Mouse (Mus musculus) MEL (cell line): ENCODE data around the gene Mrto4. TPM values are rescaled to one million over a fixed set of nuclear protein-coding genes. Genes with fewer than 3 reads are reported as not detected.

ENCODE experiments used
- DNase-seq: peaks from one replicate; pipeline ENCODE4 v3.0.0; 2011; ENCODE audit warnings: low read depth, low spot score
- H3K27ac ChIP-seq: 2 replicates; pipeline ENCODE4 v1.5.1; 2012; ENCODE audit warnings: low read depth, mild to moderate bottlenecking, control low read depth, low read length, moderate library complexity; ENCODE audit not compliant: control insufficient read depth
- H3K27me3 ChIP-seq, 2 experiments: fragments of 150-350 bp in 1 of 2; sonication (generic) in 1 of 2; 2 replicates each; pipeline ENCODE4 v1.6.1; 2012; ENCODE audit warnings: low read length in 2 of 2, mild to moderate bottlenecking in 2 of 2, improper control_type of control experiment in 1 of 2, moderate library complexity in 1 of 2; ENCODE audit not compliant: insufficient read depth in 2 of 2, control insufficient read depth in 1 of 2
- H3K36me3 ChIP-seq, 2 experiments: 2 replicates each; pipeline ENCODE4 v1.6.1; 2012 to 2014; ENCODE audit warnings: low read length in 2 of 2, improper control_type of control experiment in 1 of 2, inconsistent platforms in 1 of 2, mild to moderate bottlenecking in 1 of 2; ENCODE audit not compliant: insufficient read depth in 2 of 2, control insufficient read depth in 1 of 2
- H3K4me1 ChIP-seq, 2 experiments: fragments of 150-350 bp in 1 of 2; sonication (generic) in 1 of 2; 2 replicates each; pipeline ENCODE4 v1.6.1; 2012; ENCODE audit warnings: low read length in 2 of 2, improper control_type of control experiment in 1 of 2, mild to moderate bottlenecking in 1 of 2; ENCODE audit not compliant: insufficient read depth in 2 of 2, control insufficient read depth in 1 of 2
- H3K4me3 ChIP-seq, 2 experiments: fragments of 150-350 bp in 1 of 2; sonication (generic) in 1 of 2; 2 replicates each; pipeline ENCODE4 v1.5.1; 2012; ENCODE audit warnings: low read depth in 2 of 2, low read length in 2 of 2, mild to moderate bottlenecking in 2 of 2, moderate library complexity in 2 of 2, control low read depth in 1 of 2, improper control_type of control experiment in 1 of 2; ENCODE audit not compliant: control insufficient read depth in 1 of 2, insufficient read depth in 1 of 2
- H3K79me2 ChIP-seq: 2 replicates; pipeline ENCODE4 v1.6.1; 2012; ENCODE audit warnings: mild to moderate bottlenecking, low read length, moderate library complexity; ENCODE audit not compliant: control insufficient read depth, poor library complexity, insufficient read depth
- H3K9ac ChIP-seq: 2 replicates; pipeline ENCODE4 v1.6.1; 2012; ENCODE audit warnings: low read depth, mild to moderate bottlenecking, control low read depth, low read length, moderate library complexity; ENCODE audit not compliant: control insufficient read depth, poor library complexity, severe bottlenecking
- H3K9me3 ChIP-seq: fragments of 150-350 bp; sonication (generic); replicated peaks from 2 replicates; pipeline ENCODE4 v1.6.1; 2012; ENCODE audit warnings: mild to moderate bottlenecking, low read length, improper control_type of control experiment, moderate library complexity; ENCODE audit not compliant: insufficient read depth
- E2F4 ChIP-seq: IDR thresholded peaks from 2 replicates; pipeline ENCODE4 v1.6.1; 2011; ENCODE audit warnings: low read depth, low read length, improper control_type of control experiment, borderline replicate concordance
- ETS1 ChIP-seq: IDR thresholded peaks from 2 replicates; pipeline ENCODE4 v1.6.1; 2012; ENCODE audit warnings: low read depth, mild to moderate bottlenecking, inconsistent platforms, low read length, improper control_type of control experiment, moderate library complexity
- GABPA ChIP-seq: IDR thresholded peaks from 2 replicates; pipeline ENCODE4 v1.6.1; 2012; ENCODE audit warnings: low read depth, mild to moderate bottlenecking, inconsistent platforms, low read length, improper control_type of control experiment, moderate library complexity
- GATA1 ChIP-seq: IDR thresholded peaks from 2 replicates; pipeline ENCODE4 v1.6.1; 2011; ENCODE audit warnings: low read depth, low read length, improper control_type of control experiment
- KAT2A ChIP-seq: conservative IDR thresholded peaks from 2 replicates; pipeline ENCODE4 v1.6.1; 2012; ENCODE audit warnings: low read depth, low read length, improper control_type of control experiment, inconsistent platforms
- MAFK ChIP-seq: IDR thresholded peaks from 2 replicates; pipeline ENCODE4 v1.6.1; 2011; ENCODE audit warnings: low read depth, mild to moderate bottlenecking, low read length, improper control_type of control experiment, borderline replicate concordance
- MAZ ChIP-seq: IDR thresholded peaks from 2 replicates; pipeline ENCODE4 v1.6.1; 2012; ENCODE audit warnings: low read depth, mild to moderate bottlenecking, inconsistent platforms, low read length, improper control_type of control experiment
- MXI1 ChIP-seq: IDR thresholded peaks from 2 replicates; pipeline ENCODE4 v1.6.1; 2011; ENCODE audit warnings: mild to moderate bottlenecking, low read depth, low read length, improper control_type of control experiment
- MYC ChIP-seq: IDR thresholded peaks from 2 replicates; pipeline ENCODE4 v1.6.1; 2011; ENCODE audit warnings: low read depth, mild to moderate bottlenecking, low read length, improper control_type of control experiment, moderate library complexity
- POLR2AphosphoS5 ChIP-seq: IDR thresholded peaks from 2 replicates; pipeline ENCODE4 v1.6.1; 2012; ENCODE audit warnings: low read depth, borderline replicate concordance, mild to moderate bottlenecking, inconsistent platforms, low read length, moderate library complexity, mixed read lengths
- RCOR1 ChIP-seq: IDR thresholded peaks from 2 replicates; pipeline ENCODE4 v1.6.1; 2012; ENCODE audit warnings: low read depth, mild to moderate bottlenecking, inconsistent platforms, low read length, improper control_type of control experiment
- TCF12 ChIP-seq: IDR thresholded peaks from 2 replicates; pipeline ENCODE4 v1.6.1; 2014; ENCODE audit warnings: low read depth, mild to moderate bottlenecking, inconsistent platforms, low read length, improper control_type of control experiment, moderate library complexity
- UBTF ChIP-seq: IDR thresholded peaks from 2 replicates; pipeline ENCODE4 v1.6.1; 2012; ENCODE audit warnings: low read depth, mild to moderate bottlenecking, inconsistent platforms, low read length, improper control_type of control experiment, moderate library complexity, borderline replicate concordance; ENCODE audit not compliant: insufficient read depth
- USF1 ChIP-seq: IDR thresholded peaks from 2 replicates; pipeline ENCODE4 v1.6.1; 2014; ENCODE audit warnings: low read depth, mild to moderate bottlenecking, inconsistent platforms, low read length, improper control_type of control experiment, moderate library complexity
- ZC3H11A ChIP-seq: IDR thresholded peaks from 2 replicates; pipeline ENCODE4 v1.6.1; 2012; ENCODE audit warnings: low read depth, mild to moderate bottlenecking, inconsistent platforms, low read length, improper control_type of control experiment
- ZKSCAN1 ChIP-seq: IDR thresholded peaks from 2 replicates; pipeline ENCODE4 v1.6.1; 2012; ENCODE audit warnings: low read depth, mild to moderate bottlenecking, inconsistent platforms, low read length, improper control_type of control experiment, moderate library complexity
- ZNF384 ChIP-seq: IDR thresholded peaks from 2 replicates; pipeline ENCODE4 v1.6.1; 2012; ENCODE audit warnings: low read depth, mild to moderate bottlenecking, inconsistent platforms, low read length, improper control_type of control experiment
- polyA plus RNA-seq, 2 experiments: library from polyadenylated mRNA; stranded (reverse) in 1 of 2; unstranded in 1 of 2; fragments of >175 nt in 1 of 2; fragments of >200 nt in 1 of 2; gene quantifications; 2 replicates each; pipeline versions ENCODE4 v1.2.1 to v1.2.4; 2012; ENCODE audit warnings: low replicate concordance in 2 of 2, low read depth in 1 of 2; ENCODE audit not compliant: insufficient read length in 2 of 2, insufficient read depth in 1 of 2, missing spikeins in 1 of 2
- total RNA-seq: library from RNA; depleted of rRNA; stranded (reverse); fragments of 300-350 nt; gene quantifications from 2 replicates; pipeline ENCODE4 v1.2.3, GENCODE M21; 2012

Gene Mrto4
- total and polyA plus RNA-seq, 3 experiments, result 253 to 353 TPM; not detected in 1

DNA sequence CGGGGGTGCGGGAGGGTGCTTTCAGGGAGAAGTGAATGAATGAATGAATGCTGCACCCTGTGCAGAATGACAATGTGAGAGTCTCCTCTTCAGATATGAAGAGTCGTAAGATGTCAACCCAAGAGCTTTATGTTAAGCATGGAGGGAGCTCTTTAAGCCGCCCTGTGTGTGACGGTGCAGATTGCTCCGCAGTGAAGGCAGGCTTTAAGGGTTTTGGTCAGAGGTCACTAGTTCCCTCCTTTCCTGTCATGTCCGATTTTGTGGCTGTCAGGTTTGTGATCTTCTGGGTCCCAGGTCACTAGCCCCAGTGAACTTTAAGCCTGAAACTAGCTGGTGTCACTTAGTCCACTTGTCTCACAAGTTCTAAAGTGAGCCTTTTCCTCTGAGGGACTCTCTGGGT lies 456 bp upstream of the Mrto4 start:
- H3K36me3 ChIP-seq, result peaks cover 3 to 9% of the 10 kb centered on the region in 2 experiments; a peak in 3 of 4 replicates
- peak overlapping the region; percentile 96 for H3K9ac ChIP-seq
- peaks cover 39% of the 10 kb centered on the region for H3K79me2 ChIP-seq
- no peaks in the 10 kb centered on the region for H3K27me3 ChIP-seq
- no peak for DNase-seq
- 0 out of 4 replicates have a peak, but pooled peaks cover 0 to 11% of the 10 kb centered on the region in 2 experiments for H3K4me1 ChIP-seq
- TF ChIP-seq RCOR1 (no peak), ZC3H11A (no peak), ZKSCAN1 (no peak), MXI1 (no peak), TCF12 (no peak), ZNF384 (no peak), GABPA (no peak), KAT2A (no peak), USF1 (no peak), POLR2AphosphoS5 (no peak), GATA1 (no peak), E2F4 (no peak)
- H3K9me3 ChIP-seq, result no peaks in the 10 kb centered on the region
- H3K27ac ChIP-seq, result peak overlapping the region; percentile 88
- H3K4me3 ChIP-seq, result peak overlapping the region; percentile 97 to 99

DNA sequence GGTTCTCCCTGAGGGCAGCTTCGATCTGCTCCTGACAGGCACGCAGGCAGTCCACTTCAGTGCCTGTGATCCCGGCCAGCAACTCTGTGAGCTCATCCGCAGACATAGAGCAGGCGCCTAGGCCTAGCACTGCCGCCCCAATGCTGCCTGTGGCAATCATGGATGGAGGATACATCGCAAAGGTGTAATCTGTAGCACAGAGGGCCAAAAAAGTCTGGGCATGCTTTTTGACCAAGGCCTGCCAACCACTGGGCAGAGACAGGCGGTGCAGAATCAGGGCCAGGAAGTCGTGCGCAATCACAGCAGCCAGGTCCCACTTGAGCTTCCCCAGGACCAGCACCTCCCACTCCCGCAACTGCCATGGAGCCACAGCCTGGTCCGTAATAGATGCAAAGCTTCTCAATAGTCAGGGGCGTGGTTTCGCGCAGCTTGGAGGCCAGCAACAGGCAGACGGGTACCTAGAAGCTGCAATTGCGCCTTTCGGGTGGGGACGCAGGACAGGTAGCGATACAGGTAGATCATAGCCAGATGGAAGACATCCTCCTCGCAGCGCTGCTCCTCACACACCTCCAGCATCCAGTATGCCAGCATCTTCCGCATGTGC lies 6.9 kb downstream of the Mrto4 start:
- peaks cover 0 to 4% of the 10 kb centered on the region in 2 experiments; a peak in 2 of 4 replicates for H3K36me3 ChIP-seq
- no peak overlapping the region for H3K4me3 ChIP-seq
- 0 out of 4 replicates have a peak, but pooled peaks cover 0 to under 1% of the 10 kb centered on the region in 2 experiments for H3K4me1 ChIP-seq
- H3K79me2 ChIP-seq, result peaks cover 7% of the 10 kb centered on the region
- H3K9me3 ChIP-seq, result no peaks in the 10 kb centered on the region
- H3K9ac ChIP-seq, result no peak overlapping the region
- no peak for TF ChIP-seq UBTF
- TF ChIP-seq MYC, result no peak
- TF ChIP-seq MAZ, result no peak
- no peak for TF ChIP-seq TCF12
- no peak for TF ChIP-seq ETS1
- TF ChIP-seq GATA1, result no peak
- no peak for TF ChIP-seq MAFK
- no peak for DNase-seq
- no peak overlapping the region for H3K27ac ChIP-seq
- no peaks in the 10 kb centered on the region for H3K27me3 ChIP-seq
